Mouse (Mus musculus) midbrain, embryonic 13.5 days (tissue): ENCODE measurements around the gene Prkra. TPM values are rescaled to one million over a fixed set of nuclear protein-coding genes. Genes with fewer than 3 reads are reported as not detected.

Experiments used
- ATAC-seq: fragments of 200-750 bp; cut with Nextera tagmentation; 2 replicates; pipeline ENCODE4 v1.8.0; 2017; ENCODE audit warnings: mild to moderate bottlenecking, moderate TSS enrichment, moderate library complexity
- H3K27ac ChIP-seq: fragments of 300-500 bp; sonication (generic); 2 replicates; pipeline ENCODE4 v1.5.1; 2015; ENCODE audit warnings: inconsistent platforms, mild to moderate bottlenecking, moderate library complexity
- H3K27me3 ChIP-seq: fragments of 300-500 bp; sonication (generic); 2 replicates; pipeline ENCODE4 v1.6.1; 2015; ENCODE audit warnings: mild to moderate bottlenecking, inconsistent platforms
- H3K36me3 ChIP-seq: fragments of 300-500 bp; sonication (generic); 2 replicates; pipeline ENCODE4 v1.6.1; 2015; ENCODE audit warnings: mild to moderate bottlenecking, inconsistent platforms
- H3K4me1 ChIP-seq: fragments of 300-500 bp; sonication (generic); replicated peaks from 2 replicates; pipeline ENCODE4 v1.6.1; 2015; ENCODE audit warnings: inconsistent platforms
- H3K4me2 ChIP-seq: fragments of 300-500 bp; sonication (generic); replicated peaks from 2 replicates; pipeline ENCODE4 v1.6.1; 2015; ENCODE audit warnings: moderate library complexity, mild to moderate bottlenecking, inconsistent platforms
- H3K4me3 ChIP-seq: fragments of 300-500 bp; sonication (generic); replicated peaks from 2 replicates; pipeline ENCODE4 v1.5.1; 2015; ENCODE audit warnings: mild to moderate bottlenecking, inconsistent platforms
- H3K9ac ChIP-seq: fragments of 300-500 bp; sonication (generic); replicated peaks from 2 replicates; pipeline ENCODE4 v1.6.1; 2015; ENCODE audit warnings: mild to moderate bottlenecking, inconsistent platforms
- H3K9me3 ChIP-seq: fragments of 300-500 bp; sonication (generic); 2 replicates; pipeline ENCODE4 v1.6.1; 2016; ENCODE audit warnings: mild to moderate bottlenecking, inconsistent platforms
- WGBS: fragments of 180-500 bp; shearing (Covaris S2); methylation state at CpG from one replicate; pipeline ENCODE4 v1.1.7; 2015; 5-methylcytosine and 5-hydroxymethylcytosine counted together
- polyA plus RNA-seq: library from polyadenylated mRNA; unstranded; fragments of >200 nt; fragmentation: Nextera tagmentation; extraction: Ambion mirVana; gene quantifications from 2 replicates; pipeline ENCODE4 v1.2.1, GENCODE M21; 2015

Prkra gene
- polyA plus RNA-seq, 1 experiment from 2014 or later, result 105 TPM

DNA sequence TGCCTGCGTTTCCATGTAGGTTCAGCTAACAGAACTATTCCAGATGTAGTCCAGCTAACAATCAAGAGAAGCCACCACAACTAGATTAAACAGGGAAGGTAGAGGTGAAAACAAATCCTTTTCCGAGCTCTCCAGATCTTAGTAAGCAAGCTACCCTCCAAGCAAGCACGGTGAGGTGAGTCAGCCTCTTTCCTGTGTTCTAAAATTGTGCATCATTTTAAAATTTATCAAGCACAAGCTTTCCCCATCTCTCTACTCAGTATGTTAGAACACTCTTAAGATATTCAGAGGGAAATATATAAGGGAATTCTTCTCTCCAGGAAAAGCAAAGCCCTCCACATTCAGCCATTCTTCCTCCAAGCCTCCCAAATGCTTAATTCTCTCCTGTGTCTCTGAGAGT is 41.1 kb downstream of the Prkra start:
- 91% methylated on average over 3 of the region's 3 CpGs for WGBS
- Histone ChIP-seq H3K9me3 (no peaks in the 10 kb centered on the region), H3K36me3 (no peaks in the 10 kb centered on the region)

DNA sequence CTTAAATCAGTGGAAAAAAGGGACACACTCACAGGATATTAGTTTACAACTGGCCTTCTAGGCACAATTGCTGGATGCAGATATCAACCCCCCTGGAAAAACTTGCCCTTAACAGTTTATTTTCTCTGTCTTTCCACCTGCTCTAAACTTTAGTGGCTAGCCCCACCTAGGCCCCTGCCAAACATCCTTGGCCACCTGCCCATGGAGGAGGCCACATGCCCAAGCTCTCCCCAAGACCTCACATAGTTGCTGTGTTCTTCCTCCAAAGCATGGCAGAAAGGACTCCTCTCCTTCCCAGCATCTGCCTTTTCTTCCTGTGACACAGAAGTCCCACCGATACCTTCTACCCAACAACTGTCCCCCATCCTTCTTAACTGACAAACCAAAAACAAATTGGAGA is 45.6 kb downstream of the Prkra start:
- H3K9me3 ChIP-seq, result no peaks in the 10 kb centered on the region
- H3K4me1 ChIP-seq, result no peaks in the 10 kb centered on the region
- no peak overlapping the region for H3K9ac ChIP-seq
- no peak overlapping the region for H3K4me3 ChIP-seq
- H3K4me2 ChIP-seq, result no peak overlapping the region
- WGBS, result 95% methylated on average over 1 of the region's 1 CpGs
- H3K27me3 ChIP-seq, result no peaks in the 10 kb centered on the region
- no peaks in the 10 kb centered on the region for H3K36me3 ChIP-seq
- no peak for ATAC-seq
- H3K27ac ChIP-seq, result no peak overlapping the region

More for the DNA sequence above, 41.1 kb downstream of the Prkra start:
- H3K27me3 ChIP-seq, result no peaks in the 10 kb centered on the region
- H3K27ac ChIP-seq, result no peak overlapping the region
- no peak overlapping the region for H3K9ac ChIP-seq
- H3K4me1 ChIP-seq, result no peaks in the 10 kb centered on the region
- no peak overlapping the region for H3K4me3 ChIP-seq
- no peak overlapping the region for H3K4me2 ChIP-seq
- no peak for ATAC-seq

DNA sequence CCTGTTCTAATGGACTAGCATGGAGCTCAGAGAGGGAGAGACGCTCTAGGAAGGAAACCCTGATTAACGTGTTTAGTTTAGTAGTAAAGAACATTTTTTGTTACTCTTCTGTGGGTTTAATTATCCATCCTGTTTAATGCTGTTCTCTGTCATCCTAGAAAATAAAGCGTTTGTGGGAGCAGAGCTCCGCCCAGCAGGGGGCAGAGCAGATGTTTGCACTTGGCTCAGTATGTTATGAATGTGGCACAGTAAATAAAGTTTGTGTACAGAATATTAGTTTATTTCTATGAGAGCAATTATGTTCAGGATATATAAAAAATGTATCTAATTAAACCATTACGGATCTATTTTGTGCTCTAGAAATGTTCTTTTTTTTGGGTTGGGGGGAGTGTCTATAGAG is 48.6 kb downstream of the Prkra start:
- no peak overlapping the region for H3K4me3 ChIP-seq
- H3K4me1 ChIP-seq, result no peaks in the 10 kb centered on the region
- H3K9ac ChIP-seq, result no peak overlapping the region
- no peak overlapping the region for H3K27ac ChIP-seq
- H3K36me3 ChIP-seq, result 0 out of 2 replicates have a peak, but pooled peaks cover 2% of the 10 kb centered on the region
- no peak overlapping the region for H3K4me2 ChIP-seq
- H3K9me3 ChIP-seq, result no peaks in the 10 kb centered on the region
- H3K27me3 ChIP-seq, result no peaks in the 10 kb centered on the region
- 77% methylated on average over 5 of the region's 5 CpGs for WGBS
- ATAC-seq, result no peak

DNA sequence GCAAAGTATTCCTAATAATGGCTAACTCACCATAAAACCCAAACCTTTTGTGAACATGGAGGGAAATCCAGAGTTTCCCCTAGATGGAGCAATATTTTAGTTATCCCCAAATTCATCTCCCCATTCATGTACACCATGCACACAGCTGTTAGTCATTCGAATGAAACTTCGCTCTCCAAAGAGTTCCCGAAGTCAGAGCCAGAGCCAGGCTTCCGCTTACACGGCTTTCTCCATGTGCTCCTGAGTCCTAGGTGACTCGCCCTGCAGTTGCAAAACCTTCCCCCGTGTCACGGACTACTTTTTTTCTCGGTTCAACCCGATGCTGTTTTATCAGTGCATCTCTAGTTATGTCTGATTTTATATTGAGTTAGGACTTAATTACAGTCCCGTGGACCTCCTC is 50.3 kb downstream of the Prkra start:
- Histone ChIP-seq H3K4me1 (no peaks in the 10 kb centered on the region), H3K4me2 (no peak overlapping the region), H3K4me3 (no peak overlapping the region), H3K27ac (no peak overlapping the region), H3K9me3 (no peaks in the 10 kb centered on the region), H3K36me3 (0 out of 2 replicates have a peak, but pooled peaks cover 2% of the 10 kb centered on the region), H3K27me3 (no peaks in the 10 kb centered on the region), H3K9ac (no peak overlapping the region)
- WGBS, result 90% methylated on average over 11 of the region's 11 CpGs
- no peak for ATAC-seq

DNA sequence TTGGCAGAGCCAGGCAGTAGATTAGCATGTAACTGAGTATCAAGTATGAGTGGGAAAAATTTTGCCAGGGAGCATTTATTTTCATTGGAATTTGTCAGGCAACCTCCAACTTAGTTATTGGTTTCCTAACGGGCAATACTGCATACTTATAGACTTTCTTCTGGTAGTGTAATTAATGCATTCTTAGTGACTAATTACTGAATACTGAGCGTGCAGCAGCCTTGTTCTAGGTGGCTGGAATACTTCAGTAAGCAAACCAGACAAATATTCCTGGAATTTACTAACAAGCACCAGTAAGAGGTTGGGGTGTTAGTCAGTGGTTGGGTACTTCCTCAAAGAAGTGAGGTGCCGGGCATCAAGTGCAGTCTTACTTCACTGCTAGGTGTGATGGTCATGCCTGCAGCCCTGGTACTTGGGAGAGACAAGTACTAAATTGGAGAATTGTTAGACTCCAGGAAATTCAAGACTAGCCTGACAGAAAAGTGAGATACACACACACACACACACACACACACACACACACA is 55.4 kb downstream of the Prkra start:
- H3K27ac ChIP-seq, result no peak overlapping the region
- WGBS, result 86% methylated on average over 3 of the region's 3 CpGs
- no peaks in the 10 kb centered on the region for H3K27me3 ChIP-seq
- no peak overlapping the region for H3K9ac ChIP-seq
- no peaks in the 10 kb centered on the region for H3K4me1 ChIP-seq
- no peak for ATAC-seq
- H3K4me2 ChIP-seq, result no peak overlapping the region
- no peak overlapping the region for H3K4me3 ChIP-seq
- peaks cover 10% of the 10 kb centered on the region; the same call in 1 of the 2 replicates for H3K36me3 ChIP-seq
- no peaks in the 10 kb centered on the region for H3K9me3 ChIP-seq

DNA sequence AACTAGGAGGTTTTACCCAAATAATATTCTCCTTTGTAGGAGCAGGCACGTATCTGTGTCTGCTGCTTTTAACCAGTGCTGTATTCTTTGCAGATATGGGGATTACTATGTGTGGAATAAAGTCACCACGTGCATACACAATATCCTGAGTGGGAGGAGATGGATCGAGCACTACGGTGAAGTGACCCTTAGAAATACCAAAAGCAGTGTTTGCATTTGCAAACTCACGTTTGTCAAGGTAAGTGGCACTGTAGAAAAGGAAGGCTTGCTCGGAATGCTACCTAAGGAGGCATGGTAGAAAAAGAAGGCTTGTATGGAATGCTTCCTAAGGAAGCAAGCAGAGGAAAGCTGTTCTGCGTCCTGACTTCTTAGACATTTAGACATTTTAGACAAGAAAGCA is 57.6 kb downstream of the Prkra start:
- Histone ChIP-seq H3K4me2 (no peak overlapping the region), H3K36me3 (peaks cover 25% of the 10 kb centered on the region), H3K4me3 (no peak overlapping the region), H3K9ac (no peak overlapping the region), H3K4me1 (no peaks in the 10 kb centered on the region), H3K27ac (no peak overlapping the region), H3K27me3 (no peaks in the 10 kb centered on the region), H3K9me3 (no peaks in the 10 kb centered on the region)
- WGBS, result 92% methylated on average over 7 of the region's 7 CpGs
- no peak for ATAC-seq

DNA sequence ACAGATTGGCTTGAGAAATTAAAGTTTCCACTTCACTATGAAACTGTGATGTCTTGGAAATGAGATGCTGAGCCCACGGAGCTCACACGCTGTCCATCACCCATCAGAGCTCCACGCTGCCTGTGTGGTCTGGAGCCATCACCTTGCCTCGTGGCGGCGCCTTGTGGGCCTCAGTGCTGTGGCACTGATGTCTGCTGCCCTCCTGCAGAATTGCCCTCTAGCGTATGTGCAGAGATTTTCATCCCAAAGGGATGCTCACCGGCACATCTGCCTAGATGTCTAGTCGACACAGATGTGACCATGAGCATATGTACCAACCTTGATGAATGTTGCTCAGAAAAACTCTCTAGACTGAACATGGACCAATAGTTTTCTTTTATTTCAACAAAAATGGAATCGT is 60.9 kb downstream of the Prkra start:
- H3K27ac ChIP-seq, result no peak overlapping the region

DNA sequence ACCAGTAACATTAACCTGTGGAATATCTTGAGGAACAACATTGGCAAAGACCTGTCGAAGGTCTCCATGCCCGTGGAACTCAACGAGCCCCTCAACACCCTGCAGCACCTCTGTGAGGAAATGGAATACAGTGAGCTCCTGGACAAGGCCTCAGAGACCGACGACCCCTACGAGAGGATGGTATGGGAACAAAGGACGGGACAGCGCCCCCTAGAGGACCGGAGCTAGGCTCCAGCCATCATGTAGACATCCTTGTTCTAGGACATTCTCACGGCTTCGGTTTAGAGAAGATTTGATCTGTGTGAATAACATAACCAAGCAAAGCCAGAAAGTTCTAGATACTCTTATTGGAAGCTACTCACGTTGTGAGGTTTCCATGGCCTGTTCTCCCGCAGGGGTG is 62.7 kb downstream of the Prkra start:
- WGBS, result 95% methylated on average over 13 of the region's 13 CpGs
- H3K4me3 ChIP-seq, result no peak overlapping the region
- H3K9ac ChIP-seq, result no peak overlapping the region
- no peak overlapping the region for H3K4me2 ChIP-seq
- no peaks in the 10 kb centered on the region for H3K4me1 ChIP-seq
- no peaks in the 10 kb centered on the region for H3K27me3 ChIP-seq
- peaks cover 29% of the 10 kb centered on the region for H3K36me3 ChIP-seq
- H3K9me3 ChIP-seq, result no peaks in the 10 kb centered on the region
- no peak overlapping the region for H3K27ac ChIP-seq
- ATAC-seq, result no peak

More for the DNA sequence above, 60.9 kb downstream of the Prkra start:
- no peak overlapping the region for H3K4me3 ChIP-seq
- H3K27me3 ChIP-seq, result no peaks in the 10 kb centered on the region
- no peaks in the 10 kb centered on the region for H3K9me3 ChIP-seq
- no peak overlapping the region for H3K9ac ChIP-seq
- no peak for ATAC-seq
- peaks cover 37% of the 10 kb centered on the region for H3K36me3 ChIP-seq
- 74% methylated on average over 10 of the region's 10 CpGs for WGBS
- H3K4me1 ChIP-seq, result no peaks in the 10 kb centered on the region
- no peak overlapping the region for H3K4me2 ChIP-seq

Other genes with a start within 250 kb of the Prkra start
- gene Osbpl6, start 241.5 kb downstream of the Prkra start, polyA plus RNA-seq, result 17.7 and 19.9 TPM in 2 replicates
- 0.76 and 1.0 TPM in 2 replicates for gene Pjvk, start 461 bp upstream of the Prkra start, polyA plus RNA-seq
- gene Fkbp7, start 25.1 kb upstream of the Prkra start, polyA plus RNA-seq, result 13.9 and 15.0 TPM in 2 replicates
- gene Plekha3, start 27.3 kb upstream of the Prkra start, polyA plus RNA-seq, result 5.7 and 7.2 TPM in 2 replicates